Mouse (Mus musculus): ENCODE measurements around the gene Xxylt1.

- no peak for TF ChIP-seq EP300 (IDR thresholded peaks at IDR 0.05; ENCODE audit: low read depth)
- no peak for TF ChIP-seq CTCF (IDR thresholded peaks at IDR 0.05; ENCODE audit: low read depth)
These were observed 118.7 kb downstream of the Xxylt1 start for GRCm38 (mm10) chr16:30962515-30962914.

Data from liver, postnatal 0 days (tissue).